Mouse (Mus musculus) myocyte (in vitro differentiated cells): ENCODE results near the gene Pmp22. TPM values are rescaled to one million over a fixed set of nuclear protein-coding genes. Genes with fewer than 3 reads are reported as not detected.

ENCODE experiments used
- H3K27me3 ChIP-seq: one replicate; pipeline ENCODE4 v1.6.1; 2011; ENCODE audit not compliant: control insufficient read depth, insufficient read depth, insufficient read length
- H3K36me3 ChIP-seq: one replicate; pipeline ENCODE4 v1.6.1; 2011; ENCODE audit not compliant: control insufficient read depth, insufficient read depth
- H3K4me2 ChIP-seq: one replicate; pipeline ENCODE4 v1.6.1; 2011; ENCODE audit warnings: low read depth, control low read depth
- H3K4me3 ChIP-seq: one replicate; pipeline ENCODE4 v1.5.1; 2011; ENCODE audit warnings: mild to moderate bottlenecking, control low read depth, moderate library complexity
- H3K79me2 ChIP-seq: one replicate; pipeline ENCODE4 v1.6.1; 2011; ENCODE audit not compliant: control insufficient read depth, insufficient read depth
- H3ac ChIP-seq: one replicate; pipeline ENCODE4 v1.6.1; 2011; ENCODE audit not compliant: control insufficient read depth, insufficient read length
- CEBPB ChIP-seq: IDR thresholded peaks from 2 replicates; pipeline ENCODE4 v1.6.1; 2011; ENCODE audit warnings: mild to moderate bottlenecking, moderate library complexity; ENCODE audit not compliant: poor library complexity, insufficient read depth, severe bottlenecking
- E2F4 ChIP-seq: IDR thresholded peaks from one replicate; pipeline ENCODE4 v1.6.1; 2011; ENCODE audit warnings: mild to moderate bottlenecking, control low read depth, moderate library complexity; ENCODE audit not compliant: insufficient read depth
- MAX ChIP-seq: IDR thresholded peaks from one replicate; pipeline ENCODE4 v1.6.1; 2011; ENCODE audit warnings: low read depth, mild to moderate bottlenecking, control low read depth
- MYOD1 ChIP-seq, 3 experiments: IDR thresholded peaks; one replicate each; pipeline ENCODE4 v1.6.1; 2011; ENCODE audit warnings: control low read depth in 2 of 3, low read depth in 2 of 3, mild to moderate bottlenecking in 2 of 3, moderate library complexity in 1 of 3; ENCODE audit not compliant: insufficient read length in 2 of 3, control insufficient read depth in 1 of 3
- MYOG ChIP-seq, 3 experiments: IDR thresholded peaks; one replicate each; pipeline ENCODE4 v1.6.1; 2011; ENCODE audit warnings: control low read depth in 2 of 3, low read depth in 2 of 3, mild to moderate bottlenecking in 2 of 3; ENCODE audit not compliant: insufficient read length in 2 of 3, control insufficient read depth in 1 of 3, insufficient read depth in 1 of 3
- POLR2A ChIP-seq: IDR thresholded peaks from one replicate; pipeline ENCODE4 v1.6.1; 2011; ENCODE audit warnings: low read depth, mild to moderate bottlenecking, control low read depth, moderate library complexity; ENCODE audit not compliant: insufficient read length
- POLR2AphosphoS2 ChIP-seq: IDR thresholded peaks from one replicate; pipeline ENCODE4 v1.6.1; 2011; ENCODE audit warnings: low read depth, control low read depth; ENCODE audit not compliant: insufficient read length
- REST ChIP-seq: IDR thresholded peaks from one replicate; pipeline ENCODE4 v1.6.1; 2011; ENCODE audit warnings: mild to moderate bottlenecking, control low read depth, moderate library complexity; ENCODE audit not compliant: insufficient read depth, insufficient read length
- SRF ChIP-seq: IDR thresholded peaks from one replicate; pipeline ENCODE4 v1.6.1; 2011; ENCODE audit warnings: low read depth; ENCODE audit not compliant: control insufficient read depth, insufficient read length
- TCF12 ChIP-seq: IDR thresholded peaks from one replicate; pipeline ENCODE4 v1.6.1; 2011; ENCODE audit warnings: mild to moderate bottlenecking, control low read depth; ENCODE audit not compliant: poor library complexity, insufficient read depth, severe bottlenecking
- TCF3 ChIP-seq: IDR thresholded peaks from one replicate; pipeline ENCODE4 v1.6.1; 2011; ENCODE audit warnings: low read depth, control low read depth; ENCODE audit not compliant: insufficient read length
- USF1 ChIP-seq: IDR thresholded peaks from one replicate; pipeline ENCODE4 v1.6.1; 2011; ENCODE audit warnings: low read depth, mild to moderate bottlenecking, control low read depth, moderate library complexity
- polyA plus RNA-seq: library from polyadenylated mRNA; unstranded; fragments of >200 nt; fragmentation: generic; extraction: Trizol; gene quantifications from one replicate; pipeline ENCODE4 v1.2.1, GENCODE M21; 2012; ENCODE audit warnings: missing spikeins

The Pmp22 gene
- polyA plus RNA-seq, 1 experiment = 74.6 TPM

DNA sequence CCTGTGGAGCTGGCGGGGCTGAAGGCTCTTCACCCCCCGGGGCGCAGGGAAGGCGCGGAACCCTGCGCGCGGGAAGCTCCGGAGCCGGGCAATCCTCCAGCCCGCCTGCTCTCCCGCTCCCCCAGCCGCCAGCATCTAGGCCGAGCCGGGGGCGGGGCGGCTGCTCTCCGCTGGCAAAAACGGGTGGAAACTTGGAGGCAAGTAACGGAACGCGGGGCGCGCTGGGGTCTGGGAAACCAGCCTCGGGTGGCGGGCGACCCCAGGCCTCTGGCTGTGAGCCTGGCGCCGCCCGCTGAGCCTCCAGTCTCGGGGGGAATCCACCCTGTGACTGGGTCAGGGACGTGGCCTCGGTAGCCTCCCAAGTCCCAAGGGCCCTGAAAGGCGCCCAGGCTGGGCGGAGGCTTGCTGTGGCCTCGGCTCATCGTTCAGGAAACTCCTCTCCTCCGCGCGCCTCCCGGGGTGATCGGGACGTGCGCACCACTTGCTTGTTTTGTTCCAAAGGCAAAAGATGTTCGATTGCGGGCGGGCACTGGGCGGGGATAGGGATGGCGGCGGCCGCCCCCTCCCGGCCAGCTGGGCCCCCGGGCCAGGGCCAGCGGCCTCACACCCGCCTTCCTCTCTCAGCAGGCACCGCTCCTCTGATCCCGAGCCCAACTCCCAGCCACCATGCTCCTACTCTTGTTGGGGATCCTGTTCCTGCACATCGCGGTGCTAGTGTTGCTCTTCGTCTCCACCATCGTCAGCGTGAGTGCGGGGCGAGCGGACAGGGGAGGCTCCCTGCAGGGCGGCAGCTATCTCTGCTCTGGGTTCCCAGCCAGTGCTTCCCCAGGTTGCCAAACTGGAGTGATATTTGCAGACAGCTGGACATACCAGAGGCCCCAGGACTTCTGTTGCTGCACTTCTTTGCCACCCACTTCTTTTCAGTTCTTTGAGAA lies 4.0 kb downstream of the Pmp22 start:
- Histone ChIP-seq H3K4me2 (peak overlapping the region; percentile 100), H3K36me3 (peaks cover 19% of the 10 kb centered on the region), H3K79me2 (no peaks in the 10 kb centered on the region), H3K4me3 (peak overlapping the region; percentile 90), H3K27me3 (no peaks in the 10 kb centered on the region), H3ac (peak overlapping the region; percentile 39)
- TF ChIP-seq SRF = no peak
- no peak for TF ChIP-seq E2F4
- TF ChIP-seq MYOG (IDR thresholded peaks at IDR 0.05; ENCODE audit: control insufficient read depth in 1 of 3, insufficient read depth in 1 of 3, insufficient read length in 2 of 3, low read depth in 2 of 3) = peak in 1 of 3 experiments; percentile 60
- TF ChIP-seq POLR2A = peak; percentile 64
- TF ChIP-seq MAX = no peak
- TF ChIP-seq CEBPB = no peak
- no peak for TF ChIP-seq REST
- peak; percentile 86 for TF ChIP-seq POLR2AphosphoS2
- no peak for TF ChIP-seq USF1
- TF ChIP-seq TCF3 = no peak
- peak; percentile 36 for TF ChIP-seq TCF12
- peak; percentile 56 to 91 (median 89) for TF ChIP-seq MYOD1 (IDR thresholded peaks at IDR 0.05; ENCODE audit: control insufficient read depth in 1 of 3, insufficient read length in 2 of 3, low read depth in 2 of 3)

DNA sequence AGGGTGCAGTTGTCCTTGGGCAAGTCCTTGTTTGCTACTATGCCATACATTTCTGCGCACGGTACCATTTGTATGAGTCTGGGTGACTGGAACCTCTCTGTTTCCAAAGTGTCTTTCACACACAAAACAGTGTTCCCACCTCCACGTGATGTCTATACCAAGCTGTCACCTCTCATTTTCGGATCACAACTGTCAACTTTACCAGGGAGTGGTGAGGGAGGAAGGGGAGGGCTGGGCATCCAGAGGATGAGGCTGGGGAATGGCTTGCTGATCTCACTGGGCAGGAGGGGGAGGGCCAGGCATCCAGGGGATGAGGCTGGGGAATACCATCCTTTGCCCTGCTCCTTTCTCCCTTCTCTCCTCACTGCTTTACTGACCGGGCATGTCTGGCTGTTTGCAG lies 5.2 kb downstream of the Pmp22 start:
- no peak overlapping the region for H3K4me3 ChIP-seq
- H3K4me2 ChIP-seq = peak overlapping the region; percentile 100

DNA sequence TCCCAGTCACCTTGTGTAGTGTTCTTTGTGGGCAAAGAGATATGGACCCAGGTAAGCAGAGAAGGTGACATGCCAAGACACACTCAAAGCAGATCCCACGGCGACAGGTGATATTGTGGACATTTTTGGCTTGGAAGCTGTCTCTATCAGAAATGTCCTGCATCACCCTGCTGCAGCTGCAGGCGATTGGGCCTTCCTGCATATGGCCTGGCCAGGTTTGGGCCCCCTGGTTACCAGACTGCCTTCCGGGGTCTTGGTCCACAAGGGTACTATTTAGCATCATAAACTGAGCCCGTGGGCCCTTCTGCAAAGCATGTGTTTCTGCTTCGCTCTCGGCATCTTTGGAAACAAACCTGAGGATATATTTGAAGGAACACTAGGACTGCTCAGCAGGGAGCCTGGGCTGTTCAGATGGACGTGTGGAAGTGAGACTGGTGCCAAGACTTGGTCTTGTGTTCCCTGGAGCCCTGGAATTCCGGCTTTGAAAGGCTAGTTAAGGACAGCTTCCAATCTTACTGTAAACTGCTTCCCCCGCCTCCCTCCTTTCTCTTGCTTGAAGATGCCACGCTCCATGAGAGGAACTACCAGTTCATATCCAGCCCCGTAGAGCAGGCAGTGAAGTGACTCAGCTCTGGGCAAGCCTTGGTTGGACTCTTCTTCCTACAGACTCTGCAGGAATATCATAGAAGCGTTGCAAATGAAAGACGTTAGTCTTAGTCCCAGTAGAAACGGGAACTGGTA lies 6.1 kb downstream of the Pmp22 start:
- Histone ChIP-seq H3K36me3 (peaks cover 19% of the 10 kb centered on the region), H3K27me3 (no peaks in the 10 kb centered on the region), H3K4me2 (peak overlapping the region; percentile 52), H3ac (no peak overlapping the region), H3K4me3 (no peak overlapping the region), H3K79me2 (no peaks in the 10 kb centered on the region)
- TF ChIP-seq MYOD1 (IDR thresholded peaks at IDR 0.05; ENCODE audit: control insufficient read depth in 1 of 3, insufficient read length in 2 of 3, low read depth in 2 of 3) = no peak
- TF ChIP-seq USF1 = no peak
- TF ChIP-seq SRF = no peak
- TF ChIP-seq TCF3 = no peak
- TF ChIP-seq REST = no peak
- no peak for TF ChIP-seq POLR2AphosphoS2
- TF ChIP-seq CEBPB = no peak
- no peak for TF ChIP-seq E2F4
- no peak for TF ChIP-seq TCF12
- no peak for TF ChIP-seq MAX
- TF ChIP-seq MYOG (IDR thresholded peaks at IDR 0.05; ENCODE audit: control insufficient read depth in 1 of 3, insufficient read depth in 1 of 3, insufficient read length in 2 of 3, low read depth in 2 of 3) = no peak
- no peak for TF ChIP-seq POLR2A

More for the DNA sequence above, 5.2 kb downstream of the Pmp22 start:
- Histone ChIP-seq H3K36me3 (peaks cover 19% of the 10 kb centered on the region), H3K27me3 (no peaks in the 10 kb centered on the region), H3ac (no peak overlapping the region), H3K79me2 (no peaks in the 10 kb centered on the region)
- TF ChIP-seq E2F4 (no peak), CEBPB (no peak), SRF (no peak), MYOG (IDR thresholded peaks at IDR 0.05; ENCODE audit: control insufficient read depth in 1 of 3, insufficient read depth in 1 of 3, insufficient read length in 2 of 3, low read depth in 2 of 3) (no peak), TCF12 (no peak), REST (no peak), POLR2A (no peak), POLR2AphosphoS2 (no peak), USF1 (no peak), TCF3 (no peak), MYOD1 (IDR thresholded peaks at IDR 0.05; ENCODE audit: control insufficient read depth in 1 of 3, insufficient read length in 2 of 3, low read depth in 2 of 3) (no peak), MAX (no peak)

DNA sequence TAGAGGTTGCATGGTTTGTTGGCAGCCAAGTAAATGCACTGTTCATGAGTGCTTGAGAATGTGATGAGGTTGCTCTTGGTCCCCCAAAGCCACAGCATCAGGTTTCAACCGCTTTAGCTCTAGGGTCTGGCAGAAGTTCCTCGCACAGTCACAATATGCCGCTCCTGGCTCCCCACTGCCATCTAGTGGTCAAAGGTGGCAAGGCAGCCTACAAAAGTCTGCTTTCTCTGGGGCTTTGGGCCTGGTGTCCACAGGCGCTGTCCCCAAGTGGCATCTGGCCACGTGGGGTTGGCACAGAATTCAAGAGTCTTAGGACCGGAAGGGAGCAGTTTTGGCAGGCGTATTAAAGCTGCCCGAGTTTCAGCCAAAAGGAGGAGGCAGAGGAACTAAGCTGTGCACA lies 6.8 kb downstream of the Pmp22 start:
- no peak overlapping the region for H3ac ChIP-seq
- peaks cover 19% of the 10 kb centered on the region for H3K36me3 ChIP-seq
- TF ChIP-seq TCF12 (no peak), MAX (no peak), CEBPB (no peak), TCF3 (no peak), MYOD1 (IDR thresholded peaks at IDR 0.05; ENCODE audit: control insufficient read depth in 1 of 3, insufficient read length in 2 of 3, low read depth in 2 of 3) (peak in 1 of 3 experiments; percentile 23), MYOG (IDR thresholded peaks at IDR 0.05; ENCODE audit: control insufficient read depth in 1 of 3, insufficient read depth in 1 of 3, insufficient read length in 2 of 3, low read depth in 2 of 3) (peak in 1 of 3 experiments; percentile 28)
- H3K27me3 ChIP-seq = no peaks in the 10 kb centered on the region
- H3K4me2 ChIP-seq = peak overlapping the region; percentile 52
- H3K4me3 ChIP-seq = no peak overlapping the region
- no peaks in the 10 kb centered on the region for H3K79me2 ChIP-seq
